Mouse (Mus musculus): ENCODE results near the gene Olfr282.

DNA sequence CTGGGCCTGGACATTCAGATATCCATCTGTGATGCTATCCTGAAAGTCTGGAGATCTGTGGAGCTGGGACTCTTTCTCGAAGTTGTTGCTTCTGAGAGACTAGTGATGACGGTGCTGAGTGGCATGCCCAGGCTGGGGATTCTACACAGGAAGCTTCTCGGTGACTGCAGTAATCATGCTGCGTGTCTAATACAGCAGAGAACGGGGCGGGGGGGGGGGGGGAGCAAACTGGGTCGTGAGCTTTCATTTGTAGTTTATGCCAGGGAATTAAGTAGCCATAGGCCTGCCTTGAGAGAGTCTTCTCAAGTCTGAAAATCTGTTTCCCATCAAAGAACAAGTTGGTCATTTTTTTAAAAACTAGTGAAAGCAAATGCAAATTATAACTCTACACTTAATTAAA, 12.9 kb upstream of the Olfr282 start:
- TF ChIP-seq NANOG (IDR thresholded peaks at IDR 0.05; ENCODE audit: borderline replicate concordance, low read length) (no peak), CTCF (conservative IDR thresholded peaks at IDR 0.05; ENCODE audit: low read length) (no peak)

Measured in E14TG2a.4 (cell line).